Mouse (Mus musculus) neural tube, embryonic 11.5 days (tissue): ENCODE data around the gene Aldh1l1. TPM values are rescaled to one million over a fixed set of nuclear protein-coding genes. Genes with fewer than 3 reads are reported as not detected.

Experiments
- ATAC-seq: fragments of 200-750 bp; cut with Nextera tagmentation; 2 replicates; pipeline ENCODE4 v1.8.0; 2017; ENCODE audit warnings: moderate number of reproducible peaks, mild to moderate bottlenecking, moderate TSS enrichment, moderate library complexity; ENCODE audit not compliant: insufficient read depth, low FRiP score, low TSS enrichment
- DNase-seq: peaks from one replicate; pipeline ENCODE4 v3.0.0-alpha.2; 2015; ENCODE audit warnings: low spot score
- H3K27ac ChIP-seq: fragments of 300-500 bp; sonication (generic); 2 replicates; pipeline ENCODE4 v1.5.1; 2014; ENCODE audit warnings: low read depth, mild to moderate bottlenecking, low read length
- H3K27me3 ChIP-seq: fragments of 300-500 bp; sonication (generic); 2 replicates; pipeline ENCODE4 v1.6.1; 2014; ENCODE audit warnings: mild to moderate bottlenecking, low read length, mixed read lengths; ENCODE audit not compliant: control insufficient read depth, insufficient read depth
- H3K36me3 ChIP-seq: fragments of 300-500 bp; sonication (generic); 2 replicates; pipeline ENCODE4 v1.6.1; 2014; ENCODE audit warnings: mild to moderate bottlenecking, low read length, moderate library complexity, mixed read lengths; ENCODE audit not compliant: control insufficient read depth, insufficient read depth
- H3K4me1 ChIP-seq: fragments of 300-500 bp; sonication (generic); 2 replicates; pipeline ENCODE4 v1.6.1; 2014; ENCODE audit warnings: low read length, mixed read lengths; ENCODE audit not compliant: control insufficient read depth, insufficient read depth
- H3K4me2 ChIP-seq: fragments of 300-500 bp; sonication (generic); 2 replicates; pipeline ENCODE4 v1.6.1; 2014; ENCODE audit warnings: low read depth, mild to moderate bottlenecking, moderate library complexity
- H3K4me3 ChIP-seq: fragments of 300-500 bp; sonication (generic); 2 replicates; pipeline ENCODE4 v1.5.1; 2014; ENCODE audit warnings: low read depth, low read length
- H3K9ac ChIP-seq: fragments of 300-500 bp; sonication (generic); 2 replicates; pipeline ENCODE4 v1.6.1; 2014; ENCODE audit warnings: mild to moderate bottlenecking, low read length
- H3K9me3 ChIP-seq: fragments of 300-500 bp; sonication (generic); 2 replicates; pipeline ENCODE4 v1.6.1; 2016; ENCODE audit warnings: low read length; ENCODE audit not compliant: control insufficient read depth
- WGBS: fragments of 180-500 bp; shearing (Covaris S2); extraction: QIAGEN DNeasy Blood & Tissue Kit; methylation state at CpG from one replicate; pipeline ENCODE4 v1.1.7; 2014; 5-methylcytosine and 5-hydroxymethylcytosine counted together
- polyA plus RNA-seq: library from polyadenylated mRNA; unstranded; fragments of >200 nt; fragmentation: Nextera tagmentation; extraction: Ambion mirVana; gene quantifications from 2 replicates; pipeline ENCODE4 v1.2.1, GENCODE M21; 2014

Gene Aldh1l1
- polyA plus RNA-seq, 1 experiment from 2014 or later, result 0.97 TPM

DNA sequence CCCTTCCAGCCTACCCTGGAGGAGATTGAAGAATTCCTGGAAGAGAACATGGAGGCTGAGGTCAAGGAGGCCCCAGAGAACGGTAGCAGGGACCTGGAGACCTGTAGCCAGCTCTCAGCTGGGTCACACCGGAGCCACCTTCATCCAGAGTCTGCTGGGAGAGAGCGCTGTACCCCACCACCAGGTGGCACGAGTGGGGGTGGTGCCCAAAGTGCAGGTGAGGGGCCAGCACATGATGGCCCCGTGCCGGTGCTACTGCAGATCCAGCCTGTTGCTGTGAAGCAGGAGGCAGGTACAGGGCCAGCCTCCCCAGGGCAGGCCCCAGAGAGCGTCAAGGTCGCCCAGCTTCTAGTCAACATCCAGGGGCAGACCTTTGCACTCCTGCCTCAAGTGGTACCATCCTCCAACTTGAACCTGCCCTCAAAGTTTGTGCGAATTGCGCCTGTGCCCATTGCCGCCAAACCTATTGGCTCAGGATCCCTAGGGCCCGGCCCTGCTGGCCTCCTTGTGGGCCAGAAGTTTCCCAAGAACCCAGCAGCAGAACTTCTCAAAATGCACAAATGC is 19.3 kb upstream of the Aldh1l1 start:
- DNase-seq, result no peak
- H3K4me3 ChIP-seq, result no peak overlapping the region
- H3K9ac ChIP-seq, result no peak overlapping the region
- no peaks in the 10 kb centered on the region for H3K36me3 ChIP-seq
- H3K27ac ChIP-seq, result no peak overlapping the region
- 91% methylated on average over 12 of the region's 12 CpGs for WGBS
- no peaks in the 10 kb centered on the region; the same call in 1 of the 2 replicates for H3K27me3 ChIP-seq
- H3K4me2 ChIP-seq, result no peak overlapping the region
- peaks cover 1% of the 10 kb centered on the region; the same call in 1 of the 2 replicates for H3K4me1 ChIP-seq
- ATAC-seq, result no peak
- H3K9me3 ChIP-seq, result no peaks in the 10 kb centered on the region

DNA sequence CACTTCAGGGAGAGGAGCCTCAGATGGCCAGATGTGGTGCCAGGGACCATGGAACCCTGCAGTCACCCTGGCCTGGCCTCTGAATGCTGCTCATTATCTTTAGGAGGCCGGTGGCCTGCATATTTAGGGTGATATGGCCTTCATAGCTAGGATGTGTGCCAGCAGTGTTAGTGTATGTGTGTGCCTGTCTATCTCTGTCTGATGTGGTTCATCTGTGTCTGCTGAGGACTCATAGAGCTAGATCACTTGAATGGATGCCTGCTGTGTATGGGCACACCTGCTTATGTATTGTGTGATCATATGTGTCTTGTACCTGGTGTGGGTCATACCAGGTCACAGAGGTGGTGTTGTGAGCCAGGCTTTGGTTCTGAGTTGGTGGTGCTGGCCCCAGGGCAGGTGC is 18.0 kb upstream of the Aldh1l1 start:
- DNase-seq (no peak), ATAC-seq (no peak)
- Histone ChIP-seq H3K4me1 (no peaks in the 10 kb centered on the region), H3K27me3 (no peaks in the 10 kb centered on the region), H3K9ac (no peak overlapping the region), H3K4me2 (no peak overlapping the region), H3K4me3 (no peak overlapping the region), H3K9me3 (no peaks in the 10 kb centered on the region), H3K36me3 (no peaks in the 10 kb centered on the region), H3K27ac (no peak overlapping the region)
- 92% methylated on average over 1 of the region's 1 CpGs for WGBS

DNA sequence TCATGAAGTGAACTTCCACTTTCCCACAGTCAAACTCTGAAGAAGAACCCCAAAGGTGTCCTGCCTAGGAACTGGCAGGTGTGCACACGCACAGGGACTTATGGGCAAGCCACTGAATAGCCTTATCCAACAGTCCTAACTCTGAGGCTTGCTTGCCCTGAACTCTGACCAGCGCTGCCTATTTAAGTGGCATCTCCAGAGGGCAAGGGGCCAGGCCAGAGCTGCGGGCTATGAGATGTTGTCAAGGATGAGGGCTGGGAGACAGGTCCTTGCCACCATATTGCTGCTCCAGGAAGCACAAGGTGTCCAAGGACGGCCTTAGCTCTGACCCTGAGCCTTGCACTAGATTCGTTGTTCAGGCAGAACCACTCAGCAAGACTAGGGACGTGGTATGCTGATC is 17.2 kb upstream of the Aldh1l1 start:
- ATAC-seq, result no peak
- Histone ChIP-seq H3K9ac (no peak overlapping the region), H3K27me3 (no peaks in the 10 kb centered on the region), H3K4me3 (no peak overlapping the region), H3K4me1 (no peaks in the 10 kb centered on the region), H3K27ac (no peak overlapping the region), H3K4me2 (no peak overlapping the region), H3K36me3 (no peaks in the 10 kb centered on the region), H3K9me3 (no peaks in the 10 kb centered on the region)
- DNase-seq, result no peak
- WGBS, result 90% methylated on average over 6 of the region's 6 CpGs

DNA sequence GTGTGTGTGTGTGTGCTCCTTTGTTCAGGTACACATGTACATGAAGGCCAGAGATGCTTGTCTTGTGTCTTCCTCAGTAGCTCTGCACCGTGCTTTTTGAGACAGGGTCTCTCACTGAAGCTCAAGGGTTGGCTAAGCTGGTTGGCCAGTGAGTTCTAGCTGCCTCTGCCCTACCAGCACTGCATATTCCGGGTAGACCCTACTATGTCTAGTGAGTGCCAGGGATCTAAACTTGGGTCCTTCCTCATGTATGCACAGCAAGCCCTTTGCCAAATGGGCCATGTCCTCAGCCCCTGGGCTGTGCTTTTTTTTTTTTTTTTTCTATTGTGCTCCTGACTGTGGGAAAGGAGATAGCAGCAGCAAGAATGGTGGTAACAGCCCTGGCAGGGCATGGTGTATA is 16.0 kb upstream of the Aldh1l1 start:
- H3K36me3 ChIP-seq, result no peaks in the 10 kb centered on the region
- no peak for DNase-seq
- H3K9ac ChIP-seq, result no peak overlapping the region
- no peaks in the 10 kb centered on the region for H3K9me3 ChIP-seq
- H3K4me3 ChIP-seq, result no peak overlapping the region
- no peak for ATAC-seq
- WGBS, result 92% methylated on average over 2 of the region's 2 CpGs
- no peak overlapping the region for H3K4me2 ChIP-seq
- H3K4me1 ChIP-seq, result no peaks in the 10 kb centered on the region
- H3K27me3 ChIP-seq, result no peaks in the 10 kb centered on the region
- H3K27ac ChIP-seq, result no peak overlapping the region

DNA sequence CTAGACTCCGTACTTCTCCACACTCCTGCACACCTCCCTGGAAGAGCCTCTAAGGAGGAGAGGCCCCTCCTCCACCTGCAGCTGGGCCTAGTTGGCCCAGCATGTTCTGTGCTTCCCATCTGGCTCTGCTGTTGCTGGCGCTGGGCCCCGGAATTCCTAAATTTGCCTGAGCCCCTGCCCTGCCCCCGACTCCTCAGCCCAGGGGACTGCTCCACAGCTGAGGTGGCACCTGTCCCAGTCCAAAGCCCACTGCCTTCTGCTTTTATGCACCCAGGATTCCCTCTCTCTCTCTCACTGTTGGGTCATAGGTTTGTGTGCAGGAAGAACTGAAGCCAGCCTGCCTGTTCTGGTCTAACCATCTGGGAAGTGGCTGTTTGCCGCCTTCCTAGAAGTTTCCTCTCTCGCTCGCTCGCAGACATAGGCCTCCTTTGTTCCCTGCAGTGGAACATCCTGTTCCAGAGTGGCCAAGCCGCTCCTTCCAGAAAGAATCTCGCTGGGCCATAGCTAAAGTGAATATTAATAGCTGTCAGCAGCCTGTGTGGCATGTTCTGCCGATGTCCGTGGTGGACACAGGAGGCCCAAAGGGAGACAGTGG is 15.2 kb upstream of the Aldh1l1 start:
- Histone ChIP-seq H3K4me1 (no peaks in the 10 kb centered on the region), H3K4me3 (no peak overlapping the region), H3K27me3 (no peaks in the 10 kb centered on the region), H3K4me2 (no peak overlapping the region), H3K9ac (no peak overlapping the region), H3K9me3 (no peaks in the 10 kb centered on the region), H3K27ac (no peak overlapping the region; the same call in 1 of the 2 replicates), H3K36me3 (no peaks in the 10 kb centered on the region)
- 58% methylated on average over 12 of the region's 12 CpGs for WGBS
- ATAC-seq (no peak), DNase-seq (no peak)

DNA sequence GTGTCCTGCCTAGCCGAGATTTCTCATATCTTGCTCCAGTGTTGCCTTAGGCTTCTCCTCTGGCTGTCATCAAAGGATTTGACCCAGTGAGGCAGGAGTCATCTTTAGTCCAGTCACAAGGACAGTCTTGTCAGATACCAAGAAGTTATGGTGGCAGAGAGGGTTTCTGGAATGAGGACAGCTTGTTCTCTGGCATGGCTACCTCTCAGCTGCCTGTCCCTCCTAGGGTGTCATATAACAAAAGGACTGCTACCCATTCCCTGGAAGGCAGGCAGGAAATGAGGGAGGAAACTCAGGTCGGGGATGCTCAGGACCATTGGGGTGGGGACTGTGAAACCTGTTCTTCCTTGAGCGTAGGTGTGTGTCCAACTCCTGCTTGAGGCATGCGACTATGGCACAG is 14.1 kb upstream of the Aldh1l1 start:
- Histone ChIP-seq H3K9me3 (no peaks in the 10 kb centered on the region), H3K36me3 (no peaks in the 10 kb centered on the region), H3K4me2 (no peak overlapping the region), H3K4me1 (peaks cover 2% of the 10 kb centered on the region; the same call in 1 of the 2 replicates), H3K9ac (no peak overlapping the region), H3K27ac (no peak overlapping the region), H3K4me3 (no peak overlapping the region), H3K27me3 (no peaks in the 10 kb centered on the region)
- 79% methylated on average over 4 of the region's 4 CpGs for WGBS
- DNase-seq (no peak), ATAC-seq (no peak)

DNA sequence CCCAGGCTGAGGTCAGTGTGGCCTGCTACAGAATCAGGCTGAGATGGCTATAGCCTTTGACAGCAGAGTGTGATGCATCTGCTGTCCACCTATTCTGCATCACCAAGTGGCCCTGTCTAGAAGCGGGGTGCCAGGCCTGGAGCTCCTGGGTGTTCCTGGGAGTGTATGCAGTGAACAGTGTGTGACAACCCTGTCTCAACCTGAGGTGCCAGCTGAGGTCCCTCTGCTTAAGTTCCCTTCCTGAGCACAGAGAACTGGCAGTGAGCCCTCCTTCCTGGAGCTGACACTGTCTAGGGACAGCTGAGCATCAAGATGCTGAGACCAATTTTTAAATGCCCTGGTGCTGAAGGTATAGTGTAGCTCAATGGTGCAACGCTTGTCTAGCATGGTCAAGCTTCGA is 13.5 kb upstream of the Aldh1l1 start:
- H3K9me3 ChIP-seq, result no peaks in the 10 kb centered on the region
- 87% methylated on average over 3 of the region's 3 CpGs for WGBS

DNA sequence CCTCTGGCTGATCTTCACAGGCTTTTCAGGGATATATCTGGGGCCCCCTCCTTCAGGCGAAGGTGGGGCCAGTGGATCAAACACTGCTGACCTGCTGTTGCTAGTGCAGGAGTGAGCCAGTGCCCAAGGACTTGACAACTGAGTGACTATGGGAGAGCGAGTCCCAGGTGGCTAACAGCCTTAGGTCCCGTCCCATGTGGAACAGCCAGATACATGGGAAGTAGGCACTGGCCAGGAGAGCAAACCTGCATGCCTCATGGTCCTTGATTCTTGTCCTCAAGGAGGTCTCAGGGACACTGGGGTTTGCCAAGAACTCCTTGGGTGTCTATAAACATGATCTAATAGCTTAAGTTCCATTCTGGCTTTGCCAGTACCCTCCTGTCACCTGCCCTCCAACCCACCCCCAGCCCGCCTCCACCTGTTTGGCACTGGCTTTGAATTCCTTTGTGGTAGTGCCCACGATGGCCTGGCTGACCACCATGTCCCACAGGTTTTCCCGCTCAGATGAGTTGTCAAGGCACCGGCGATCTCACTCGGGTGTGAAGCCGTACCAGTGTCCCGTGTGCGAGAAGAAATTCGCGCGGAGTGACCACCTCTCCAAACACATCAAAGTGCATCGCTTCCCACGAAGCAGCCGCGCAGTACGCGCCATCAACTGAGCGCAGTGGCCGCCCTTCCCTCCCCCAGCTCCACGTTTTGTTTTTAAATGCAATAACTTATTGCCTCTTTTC is 12.4 kb upstream of the Aldh1l1 start:
- no peak overlapping the region for H3K4me3 ChIP-seq

More for the DNA sequence above, 13.5 kb upstream of the Aldh1l1 start:
- DNase-seq (no peak), ATAC-seq (no peak)
- no peak overlapping the region for H3K4me3 ChIP-seq
- no peak overlapping the region for H3K9ac ChIP-seq
- H3K4me1 ChIP-seq, result peaks cover 3% of the 10 kb centered on the region; the same call in 1 of the 2 replicates
- no peaks in the 10 kb centered on the region for H3K36me3 ChIP-seq
- no peak overlapping the region for H3K27ac ChIP-seq
- no peaks in the 10 kb centered on the region for H3K27me3 ChIP-seq
- H3K4me2 ChIP-seq, result no peak overlapping the region

DNA sequence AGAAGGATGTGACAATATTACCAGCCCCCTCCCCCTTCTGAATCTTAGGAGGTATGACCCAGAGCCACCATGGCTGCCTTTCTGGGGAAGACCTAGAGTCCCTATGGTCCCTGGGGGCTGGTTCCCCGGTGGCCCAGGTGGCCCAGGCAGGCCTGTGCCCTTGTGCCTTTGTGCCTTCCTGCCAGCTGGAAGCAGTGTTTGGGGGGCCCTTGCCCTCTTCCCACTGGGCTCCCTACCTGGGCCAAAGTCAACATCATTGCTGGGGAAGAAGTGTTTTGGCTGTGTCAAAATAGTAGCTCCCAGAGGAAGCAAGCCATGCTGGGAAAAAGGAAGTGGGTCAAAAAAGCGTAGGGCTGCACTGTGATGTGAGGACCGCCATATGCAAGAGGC is 11.9 kb upstream of the Aldh1l1 start:
- DNase-seq (no peak), ATAC-seq (no peak)
- H3K9ac ChIP-seq, result no peak overlapping the region
- no peaks in the 10 kb centered on the region for H3K36me3 ChIP-seq
- no peak overlapping the region for H3K4me2 ChIP-seq
- 85% methylated on average over 3 of the region's 3 CpGs for whole genome bisulfite sequencing
- no peak overlapping the region for H3K4me3 ChIP-seq
- no peak overlapping the region for H3K27ac ChIP-seq
- H3K4me1 ChIP-seq, result peaks cover 3% of the 10 kb centered on the region; the same call in 1 of the 2 replicates
- H3K9me3 ChIP-seq, result no peaks in the 10 kb centered on the region
- H3K27me3 ChIP-seq, result no peaks in the 10 kb centered on the region

More for the DNA sequence above, 12.4 kb upstream of the Aldh1l1 start:
- ATAC-seq, result no peak
- no peak for DNase-seq
- Histone ChIP-seq H3K4me2 (no peak overlapping the region), H3K27ac (no peak overlapping the region), H3K9ac (no peak overlapping the region), H3K36me3 (no peaks in the 10 kb centered on the region), H3K9me3 (no peaks in the 10 kb centered on the region), H3K27me3 (no peaks in the 10 kb centered on the region), H3K4me1 (peaks cover 3% of the 10 kb centered on the region; the same call in 1 of the 2 replicates)
- 94% methylated on average over 24 of the region's 24 CpGs for WGBS
